Mouse (Mus musculus) liver, embryonic 12.5 days (tissue): ENCODE measurements around the gene Map2. TPM values are rescaled to one million over a fixed set of nuclear protein-coding genes. Genes with fewer than 3 reads are reported as not detected.

Experiments used
- ATAC-seq: fragments of 200-750 bp; cut with Nextera tagmentation; 2 replicates; pipeline ENCODE4 v1.8.0; 2017; ENCODE audit warnings: moderate number of reproducible peaks, mild to moderate bottlenecking, moderate library complexity
- H3K27ac ChIP-seq: fragments of 300-500 bp; sonication (generic); 2 replicates; pipeline ENCODE4 v1.5.1; 2016; ENCODE audit warnings: mild to moderate bottlenecking
- H3K27me3 ChIP-seq: fragments of 300-500 bp; sonication (generic); replicated peaks from 2 replicates; pipeline ENCODE4 v1.6.1; 2016; ENCODE audit warnings: mild to moderate bottlenecking, moderate library complexity
- H3K36me3 ChIP-seq: fragments of 300-500 bp; sonication (generic); 2 replicates; pipeline ENCODE4 v1.6.1; 2016; ENCODE audit warnings: mild to moderate bottlenecking, moderate library complexity
- H3K4me1 ChIP-seq: fragments of 300-500 bp; sonication (generic); 2 replicates; pipeline ENCODE4 v1.6.1; 2016
- H3K4me2 ChIP-seq: fragments of 300-500 bp; sonication (generic); 2 replicates; pipeline ENCODE4 v1.6.1; 2016; ENCODE audit warnings: mild to moderate bottlenecking, moderate library complexity
- H3K4me3 ChIP-seq: fragments of 300-500 bp; sonication (generic); 2 replicates; pipeline ENCODE4 v1.5.1; 2016; ENCODE audit warnings: mild to moderate bottlenecking, moderate library complexity
- H3K9ac ChIP-seq: fragments of 300-500 bp; sonication (generic); 2 replicates; pipeline ENCODE4 v1.6.1; 2016; ENCODE audit warnings: mild to moderate bottlenecking, moderate library complexity
- H3K9me3 ChIP-seq: fragments of 300-500 bp; sonication (generic); replicated peaks from 2 replicates; pipeline ENCODE4 v1.6.1; 2016; ENCODE audit warnings: mild to moderate bottlenecking, moderate library complexity
- WGBS: fragments of 180-500 bp; shearing (Covaris S2); methylation state at CpG from one replicate; pipeline ENCODE4 v1.1.7; 2016; ENCODE audit not compliant: insufficient replicate concordance; 5-methylcytosine and 5-hydroxymethylcytosine counted together
- polyA plus RNA-seq: library from polyadenylated mRNA; unstranded; fragments of >200 nt; fragmentation: Nextera tagmentation; extraction: Ambion mirVana; gene quantifications from 2 replicates; pipeline ENCODE4 v1.2.1, GENCODE M21; 2016

Gene Map2
- polyA plus RNA-seq, 1 experiment from 2014 or later, result 1.0 TPM

DNA sequence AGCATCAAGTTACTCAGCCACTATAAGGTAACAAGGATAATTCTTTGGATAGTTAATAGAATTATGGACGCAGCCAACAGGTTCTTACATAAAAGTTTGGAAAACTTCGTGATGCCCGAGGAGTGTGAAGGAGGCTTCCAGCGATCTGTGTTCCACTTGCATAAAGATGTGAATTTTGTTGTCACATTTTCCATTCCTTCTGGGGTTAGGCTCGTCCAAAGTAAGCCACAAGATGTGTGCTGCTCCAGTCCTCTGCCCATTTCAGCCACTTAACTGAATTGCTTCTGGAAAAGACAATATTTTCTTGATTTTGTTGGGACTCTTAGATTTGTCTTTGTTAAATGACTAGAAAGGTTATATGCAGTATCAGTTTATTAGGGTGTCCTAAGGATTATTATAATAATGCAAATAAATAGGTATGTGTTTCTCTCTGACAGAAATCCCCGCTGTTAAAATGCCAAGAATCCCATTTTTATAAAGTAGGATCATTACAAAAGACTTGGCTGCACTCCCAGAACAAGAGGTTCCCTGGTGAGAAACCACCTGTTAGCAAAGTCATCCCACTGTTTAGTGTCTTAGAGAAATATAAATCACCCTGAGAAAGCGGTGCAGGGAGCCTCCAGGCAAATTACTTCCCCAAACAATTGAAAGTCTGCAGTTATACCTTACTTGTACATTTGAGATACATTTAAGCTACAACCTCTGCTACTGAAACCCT lies 36.2 kb downstream of the Map2 start:
- Histone ChIP-seq H3K9ac (no peak overlapping the region), H3K4me3 (no peak overlapping the region), H3K4me2 (no peak overlapping the region), H3K27ac (no peak overlapping the region), H3K9me3 (no peaks in the 10 kb centered on the region), H3K27me3 (no peaks in the 10 kb centered on the region), H3K4me1 (no peaks in the 10 kb centered on the region), H3K36me3 (no peaks in the 10 kb centered on the region)
- ATAC-seq, result no peak
- 64% methylated on average over 7 of the region's 7 CpGs for WGBS

DNA sequence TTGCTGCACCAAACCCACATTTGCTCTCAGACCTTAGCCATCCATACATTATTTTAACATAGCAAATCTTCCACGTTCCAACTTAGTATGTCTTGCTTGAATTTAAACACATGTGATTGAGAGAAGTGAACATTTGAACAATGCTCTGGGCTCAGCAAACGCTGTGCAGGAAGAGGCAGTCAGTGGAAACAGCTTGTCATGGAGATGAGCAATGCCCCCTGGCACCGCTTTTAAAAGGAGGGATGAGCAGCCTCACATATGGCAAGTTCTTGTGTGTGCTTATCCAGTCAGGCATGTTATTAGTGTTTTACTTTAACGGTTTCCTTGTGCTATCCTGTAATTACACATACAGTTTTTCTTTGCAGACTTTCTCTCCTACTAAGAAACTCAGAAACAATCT lies 46.4 kb downstream of the Map2 start:
- H3K27me3 ChIP-seq, result no peaks in the 10 kb centered on the region
- no peak overlapping the region for H3K27ac ChIP-seq
- 61% methylated on average over 4 of the region's 4 CpGs for whole genome bisulfite sequencing
- no peaks in the 10 kb centered on the region for H3K36me3 ChIP-seq
- ATAC-seq, result no peak
- H3K9ac ChIP-seq, result no peak overlapping the region
- no peaks in the 10 kb centered on the region for H3K9me3 ChIP-seq
- H3K4me2 ChIP-seq, result no peak overlapping the region
- no peak overlapping the region for H3K4me3 ChIP-seq
- H3K4me1 ChIP-seq, result no peaks in the 10 kb centered on the region

DNA sequence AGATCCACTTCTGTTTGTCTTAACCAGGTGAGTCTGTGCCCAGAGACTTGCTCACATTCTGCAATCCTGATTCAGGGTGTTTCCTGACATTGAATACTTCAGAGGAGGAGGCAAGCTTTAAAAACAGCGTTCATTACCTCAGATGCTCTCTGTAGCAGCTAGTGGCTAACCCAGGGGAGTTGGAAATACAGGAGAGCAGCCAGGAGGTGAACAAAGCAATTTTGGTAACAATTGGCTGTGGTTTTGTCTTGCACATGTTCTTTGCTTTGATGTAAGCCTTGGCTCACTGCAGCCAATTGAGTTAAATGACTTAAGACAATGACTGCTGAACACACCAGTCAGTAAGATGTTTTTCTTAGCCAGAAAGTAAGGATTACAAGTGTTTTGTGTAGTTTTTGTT lies 48.3 kb downstream of the Map2 start:
- Histone ChIP-seq H3K9ac (no peak overlapping the region), H3K4me3 (no peak overlapping the region), H3K4me1 (no peaks in the 10 kb centered on the region), H3K36me3 (no peaks in the 10 kb centered on the region), H3K27me3 (no peaks in the 10 kb centered on the region), H3K4me2 (no peak overlapping the region), H3K27ac (no peak overlapping the region), H3K9me3 (no peaks in the 10 kb centered on the region)
- ATAC-seq, result no peak
- 57% methylated on average over 1 of the region's 1 CpGs for WGBS

DNA sequence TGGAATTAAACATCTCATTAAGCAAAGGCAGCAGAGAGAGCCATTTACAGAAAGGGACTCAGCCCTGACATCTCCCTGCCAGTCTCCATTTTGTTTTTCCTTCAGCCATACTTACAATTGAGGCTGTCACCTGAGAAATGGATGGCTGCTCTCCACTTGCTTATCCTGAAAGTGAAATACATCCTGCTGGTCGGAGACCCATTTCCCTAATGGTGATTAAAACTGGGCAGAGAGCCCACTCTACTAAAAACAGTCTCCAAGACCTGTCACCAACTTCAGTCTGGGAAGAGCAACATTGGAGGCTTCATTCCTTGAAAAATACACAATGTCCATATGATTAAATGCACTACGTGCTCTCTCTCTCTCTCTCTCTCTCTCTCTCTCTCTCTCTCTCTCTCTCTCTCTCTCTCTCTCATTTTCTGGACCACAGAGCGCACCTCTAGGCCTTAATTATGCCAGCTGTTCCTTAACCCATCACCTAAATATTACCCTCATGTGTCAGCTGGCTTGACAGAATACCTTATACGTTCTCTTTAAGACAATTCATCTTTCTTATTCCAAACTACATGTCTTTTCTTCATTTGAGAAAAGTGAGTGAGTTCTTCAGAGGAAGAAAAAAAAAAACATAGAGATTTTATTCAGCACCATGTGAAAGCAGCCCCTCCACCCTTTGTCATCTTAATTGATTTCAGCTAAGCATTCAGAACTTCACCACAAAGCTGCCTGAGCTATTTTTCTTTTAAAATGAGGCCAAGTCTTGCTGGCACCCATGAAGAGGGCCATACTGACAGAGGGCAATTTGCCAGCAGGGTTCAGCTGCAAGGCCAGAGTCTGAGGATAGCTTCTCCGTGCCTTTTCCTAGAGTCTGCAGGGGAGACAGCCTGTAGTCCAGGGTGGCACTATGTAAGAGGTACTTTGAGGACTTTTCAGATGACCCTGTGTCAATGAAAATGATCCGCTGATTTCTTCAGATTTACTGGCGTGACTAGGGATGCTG lies 51.6 kb downstream of the Map2 start:
- no peaks in the 10 kb centered on the region for H3K4me1 ChIP-seq
- H3K27me3 ChIP-seq, result no peaks in the 10 kb centered on the region
- no peaks in the 10 kb centered on the region for H3K9me3 ChIP-seq
- no peaks in the 10 kb centered on the region for H3K36me3 ChIP-seq
- no peak for ATAC-seq
- H3K4me2 ChIP-seq, result no peak overlapping the region
- H3K4me3 ChIP-seq, result no peak overlapping the region
- no peak overlapping the region for H3K27ac ChIP-seq
- WGBS, result 48% methylated on average over 7 of the region's 7 CpGs
- no peak overlapping the region for H3K9ac ChIP-seq

DNA sequence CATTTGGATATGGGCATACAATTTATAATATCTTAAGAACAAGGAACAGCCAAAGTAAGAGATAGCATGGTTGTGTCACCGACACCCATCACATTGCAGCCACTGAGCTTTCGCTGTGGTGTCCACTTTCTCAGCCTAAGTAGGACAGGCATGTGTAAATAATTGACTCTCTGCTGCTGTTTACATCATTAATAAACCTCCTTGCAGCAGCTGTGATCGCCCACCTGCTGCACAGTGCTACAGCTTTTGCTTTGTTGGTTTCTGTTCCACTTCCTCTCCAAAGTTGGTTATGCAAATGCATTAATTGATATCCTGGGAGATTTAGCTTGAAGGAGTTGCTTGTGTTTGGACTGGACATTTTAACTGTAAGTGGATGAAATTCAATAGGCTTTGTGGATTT lies 53.1 kb downstream of the Map2 start:
- H3K36me3 ChIP-seq, result no peaks in the 10 kb centered on the region
- no peak overlapping the region for H3K4me2 ChIP-seq
- H3K27ac ChIP-seq, result no peak overlapping the region
- no peak overlapping the region for H3K9ac ChIP-seq
- no peak overlapping the region for H3K4me3 ChIP-seq
- H3K4me1 ChIP-seq, result no peaks in the 10 kb centered on the region
- no peaks in the 10 kb centered on the region for H3K9me3 ChIP-seq
- no peaks in the 10 kb centered on the region for H3K27me3 ChIP-seq
- 72% methylated on average over 3 of the region's 3 CpGs for WGBS
- no peak for ATAC-seq

DNA sequence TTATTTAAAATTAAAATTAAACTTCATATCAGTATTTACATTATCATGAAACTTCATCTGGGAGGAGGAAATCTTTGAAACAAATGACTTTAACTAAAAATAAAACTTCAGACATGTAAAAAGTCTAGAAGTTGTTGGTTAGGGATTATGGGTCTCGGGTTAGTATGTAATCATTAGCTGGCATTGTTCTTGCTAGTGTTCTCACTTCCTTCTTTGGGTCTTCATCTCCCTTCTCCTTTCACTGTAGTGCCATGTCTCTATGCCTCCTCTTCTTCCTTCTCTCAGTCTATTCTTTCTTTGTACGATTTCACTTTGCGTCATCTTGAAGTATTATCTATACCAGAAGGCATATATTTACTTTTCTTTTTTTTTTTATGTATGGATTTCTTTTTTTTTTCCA lies 55.3 kb downstream of the Map2 start:
- no peaks in the 10 kb centered on the region for H3K4me1 ChIP-seq
- WGBS, result 77% methylated on average over 3 of the region's 3 CpGs

DNA sequence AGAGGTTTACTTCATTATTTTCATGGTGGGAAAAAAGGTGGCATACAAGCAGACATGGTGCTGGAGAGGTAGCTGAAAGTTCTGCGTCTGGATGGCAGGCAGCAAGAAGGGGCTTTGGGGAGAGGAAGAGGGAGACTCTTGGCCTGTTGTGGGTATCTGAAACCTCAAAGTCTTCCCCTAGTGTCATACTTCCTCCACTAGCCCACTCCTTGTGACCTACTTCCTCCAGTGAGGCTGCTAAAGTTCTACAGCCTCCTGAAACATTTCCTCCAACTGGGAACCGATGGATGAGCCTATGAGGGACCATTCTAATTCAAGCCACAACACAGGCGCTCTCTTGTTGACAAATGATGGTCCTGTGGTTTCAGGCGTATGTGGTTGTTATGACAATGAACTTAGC lies 56.9 kb downstream of the Map2 start:
- ATAC-seq, result no peak
- Histone ChIP-seq H3K4me3 (no peak overlapping the region), H3K9me3 (no peaks in the 10 kb centered on the region), H3K27ac (no peak overlapping the region), H3K4me2 (no peak overlapping the region), H3K36me3 (no peaks in the 10 kb centered on the region), H3K9ac (no peak overlapping the region), H3K4me1 (no peaks in the 10 kb centered on the region), H3K27me3 (no peaks in the 10 kb centered on the region)
- 41% methylated on average over 4 of the region's 4 CpGs for WGBS

More for the DNA sequence above, 55.3 kb downstream of the Map2 start:
- no peak overlapping the region for H3K4me2 ChIP-seq
- H3K36me3 ChIP-seq, result no peaks in the 10 kb centered on the region
- ATAC-seq, result no peak
- H3K4me3 ChIP-seq, result no peak overlapping the region
- H3K9ac ChIP-seq, result no peak overlapping the region
- H3K27ac ChIP-seq, result no peak overlapping the region
- no peaks in the 10 kb centered on the region for H3K9me3 ChIP-seq
- no peaks in the 10 kb centered on the region for H3K27me3 ChIP-seq

DNA sequence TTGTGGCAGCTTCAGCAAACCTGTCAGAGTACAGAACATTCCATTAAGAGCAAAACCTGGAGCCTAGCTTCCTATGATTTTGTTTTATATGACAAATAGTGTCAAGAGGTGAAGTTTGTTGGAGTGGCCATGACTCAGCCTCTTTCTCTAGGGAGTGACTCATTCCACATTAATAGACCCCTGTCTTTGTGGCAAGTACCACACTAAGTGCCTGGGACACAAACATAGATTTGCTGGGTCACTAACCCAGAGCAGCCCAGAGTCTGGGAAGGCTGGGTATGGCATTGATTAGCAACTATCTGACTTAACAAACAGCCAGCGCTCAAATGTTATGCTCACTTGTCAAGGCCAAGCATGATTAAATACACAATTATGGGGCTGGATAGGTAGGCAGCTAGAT lies 69.8 kb downstream of the Map2 start:
- no peak for ATAC-seq
- no peak overlapping the region for H3K4me3 ChIP-seq
- H3K4me2 ChIP-seq, result no peak overlapping the region
- no peak overlapping the region for H3K9ac ChIP-seq
- H3K4me1 ChIP-seq, result no peaks in the 10 kb centered on the region
- no peak overlapping the region for H3K27ac ChIP-seq
- H3K9me3 ChIP-seq, result no peaks in the 10 kb centered on the region
- no peaks in the 10 kb centered on the region for H3K27me3 ChIP-seq
- 69% methylated on average over 1 of the region's 1 CpGs for WGBS
- H3K36me3 ChIP-seq, result no peaks in the 10 kb centered on the region

DNA sequence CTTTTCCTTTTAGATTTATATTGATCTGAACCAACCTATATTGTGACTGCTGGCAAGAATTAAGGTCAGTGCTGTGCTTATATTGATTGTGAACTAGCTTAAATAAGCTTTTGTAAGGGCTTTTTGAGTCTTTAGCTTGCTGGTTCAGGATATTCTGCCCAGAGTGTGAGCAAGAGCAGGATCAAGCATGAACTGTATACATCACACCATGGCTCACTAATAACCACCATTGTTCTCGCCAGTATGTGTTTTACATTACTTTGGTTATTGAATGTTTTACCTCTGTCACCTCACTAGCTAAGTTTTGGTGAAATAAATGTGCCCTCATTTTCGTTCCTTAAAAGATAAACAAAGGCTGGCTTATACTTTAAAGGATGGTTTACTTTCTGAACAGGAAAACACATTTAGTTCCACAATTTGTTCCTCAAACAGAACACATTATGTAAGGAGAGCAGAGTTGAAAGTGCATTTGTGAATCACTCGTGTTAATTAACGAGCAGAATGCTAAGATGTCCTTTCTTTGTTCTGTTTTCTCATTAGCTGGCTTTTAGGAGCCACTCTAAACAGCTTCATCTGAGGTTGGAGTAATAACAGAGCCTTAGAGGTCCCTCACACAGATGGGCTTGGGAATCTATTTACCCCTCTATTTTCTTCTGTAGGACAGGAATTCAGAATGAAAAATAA lies 76.7 kb downstream of the Map2 start:
- H3K27ac ChIP-seq, result no peak overlapping the region
- no peak; the same call in 1 of the 2 replicates for ATAC-seq
- no peak overlapping the region for H3K9ac ChIP-seq
- no peaks in the 10 kb centered on the region for H3K9me3 ChIP-seq
- no peaks in the 10 kb centered on the region for H3K27me3 ChIP-seq
- 50% methylated on average over 4 of the region's 4 CpGs for WGBS
- no peak overlapping the region for H3K4me3 ChIP-seq
- H3K4me2 ChIP-seq, result no peak overlapping the region
- H3K4me1 ChIP-seq, result no peaks in the 10 kb centered on the region
- H3K36me3 ChIP-seq, result no peaks in the 10 kb centered on the region

DNA sequence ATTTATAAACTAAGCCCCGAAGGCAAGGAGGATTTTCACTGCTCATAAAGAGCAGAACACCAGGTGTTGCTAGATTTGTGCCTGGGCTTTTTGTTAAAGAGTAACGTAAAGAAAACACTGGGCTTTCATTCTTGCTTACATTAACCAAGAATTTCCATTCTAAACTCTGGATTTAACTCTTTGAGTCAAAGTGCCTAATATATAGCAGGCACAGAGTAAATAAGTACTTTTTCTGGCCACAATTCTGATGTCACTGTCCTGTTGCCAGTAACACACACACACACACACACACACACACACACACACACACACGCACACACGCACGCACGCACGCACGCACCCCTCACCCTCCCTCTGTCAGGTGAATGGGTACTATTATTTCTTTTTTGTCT lies 77.3 kb downstream of the Map2 start:
- Histone ChIP-seq H3K9ac (no peak overlapping the region), H3K27ac (no peak overlapping the region), H3K4me3 (no peak overlapping the region), H3K27me3 (no peaks in the 10 kb centered on the region), H3K4me1 (no peaks in the 10 kb centered on the region), H3K36me3 (no peaks in the 10 kb centered on the region), H3K4me2 (no peak overlapping the region), H3K9me3 (no peaks in the 10 kb centered on the region)
- 66% methylated on average over 8 of the region's 8 CpGs for WGBS
- ATAC-seq, result peak; percentile 51; the same call in 1 of the 2 replicates

DNA sequence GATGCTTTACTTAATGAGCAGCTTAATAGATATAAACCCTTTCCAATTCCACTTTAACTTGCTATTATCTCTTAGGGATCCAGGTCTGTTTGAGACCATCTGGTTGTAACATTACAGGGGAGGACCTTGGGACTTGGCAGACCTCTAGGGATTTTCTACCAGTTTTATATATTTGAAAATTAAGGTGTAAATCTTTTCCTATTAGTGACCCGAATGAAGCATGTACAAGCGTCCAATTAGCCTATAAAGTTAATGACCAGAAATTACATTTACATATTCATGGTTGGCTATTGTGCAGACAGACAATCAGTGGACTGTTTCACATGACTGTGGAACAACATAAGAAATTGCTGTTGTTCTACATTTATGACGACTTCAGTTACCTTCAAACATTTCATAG lies 88.1 kb downstream of the Map2 start:
- Histone ChIP-seq H3K27me3 (no peaks in the 10 kb centered on the region), H3K4me3 (no peak overlapping the region), H3K9me3 (no peaks in the 10 kb centered on the region), H3K4me2 (no peak overlapping the region), H3K9ac (no peak overlapping the region), H3K4me1 (no peaks in the 10 kb centered on the region), H3K36me3 (no peaks in the 10 kb centered on the region), H3K27ac (no peak overlapping the region)
- WGBS, result 62% methylated on average over 3 of the region's 3 CpGs
- ATAC-seq, result no peak
